Mouse (Mus musculus) embryonic facial prominence, embryonic 12.5 days (tissue): Measurements from ENCODE around the gene Fam71e1. TPM values are rescaled to one million over a fixed set of nuclear protein-coding genes. Genes with fewer than 3 reads are reported as not detected.

Source experiments
- ATAC-seq: fragments of 200-750 bp; cut with Nextera tagmentation; 2 replicates; pipeline ENCODE4 v1.8.0; 2017; ENCODE audit not compliant: insufficient number of reproducible peaks, insufficient read depth, low FRiP score, low TSS enrichment
- H3K27ac ChIP-seq: fragments of 300-500 bp; sonication (generic); 2 replicates; pipeline ENCODE4 v1.5.1; 2016; ENCODE audit warnings: mild to moderate bottlenecking
- H3K27me3 ChIP-seq: fragments of 300-500 bp; sonication (generic); 2 replicates; pipeline ENCODE4 v1.6.1; 2016; ENCODE audit warnings: mild to moderate bottlenecking, moderate library complexity
- H3K36me3 ChIP-seq: fragments of 300-500 bp; sonication (generic); 2 replicates; pipeline ENCODE4 v1.6.1; 2016; ENCODE audit warnings: mild to moderate bottlenecking
- H3K4me1 ChIP-seq: fragments of 300-500 bp; sonication (generic); 2 replicates; pipeline ENCODE4 v1.6.1; 2016
- H3K4me2 ChIP-seq: fragments of 300-500 bp; sonication (generic); replicated peaks from 2 replicates; pipeline ENCODE4 v1.6.1; 2016; ENCODE audit warnings: mild to moderate bottlenecking, moderate library complexity
- H3K4me3 ChIP-seq: fragments of 300-500 bp; sonication (generic); 2 replicates; pipeline ENCODE4 v1.5.1; 2016; ENCODE audit warnings: mild to moderate bottlenecking
- H3K9ac ChIP-seq: fragments of 300-500 bp; sonication (generic); 2 replicates; pipeline ENCODE4 v1.6.1; 2016; ENCODE audit warnings: mild to moderate bottlenecking, moderate library complexity
- H3K9me3 ChIP-seq: fragments of 300-500 bp; sonication (generic); 2 replicates; pipeline ENCODE4 v1.6.1; 2016; ENCODE audit warnings: mild to moderate bottlenecking, moderate library complexity
- WGBS: fragments of 180-500 bp; shearing (Covaris S2); methylation state at CpG from one replicate; pipeline ENCODE4 v1.1.7; 2016; 5-methylcytosine and 5-hydroxymethylcytosine counted together
- polyA plus RNA-seq: library from polyadenylated mRNA; unstranded; fragments of >200 nt; fragmentation: Nextera tagmentation; extraction: Ambion mirVana; gene quantifications from 2 replicates; pipeline ENCODE4 v1.2.1, GENCODE M21; 2016

Gene Fam71e1
- polyA plus RNA-seq, 1 experiment from 2014 or later, result 22.5 TPM

- peaks cover 55% of the 10 kb centered on the region for H3K36me3 ChIP-seq
Measured at GRCm38 (mm10) chr7:44491391-44491790, 5.0 kb upstream of the Fam71e1 start.

GRCm38 (mm10) chr7:44492166-44492826, 4.1 kb upstream of the Fam71e1 start:
- no peaks in the 10 kb centered on the region for H3K27me3 ChIP-seq
- peaks cover 55% of the 10 kb centered on the region for H3K36me3 ChIP-seq
- H3K27ac ChIP-seq, result no peak overlapping the region
- WGBS, result 92% methylated on average over 21 of the region's 21 CpGs
- no peak overlapping the region for H3K9ac ChIP-seq
- no peaks in the 10 kb centered on the region for H3K9me3 ChIP-seq
- H3K4me2 ChIP-seq, result no peak overlapping the region
- no peak overlapping the region for H3K4me3 ChIP-seq
- peaks cover 11% of the 10 kb centered on the region for H3K4me1 ChIP-seq
- no peak for ATAC-seq

More at GRCm38 (mm10) chr7:44491391-44491790, 5.0 kb upstream of the Fam71e1 start:
- no peak overlapping the region for H3K9ac ChIP-seq
- no peaks in the 10 kb centered on the region for H3K9me3 ChIP-seq
- ATAC-seq, result no peak
- no peak overlapping the region for H3K27ac ChIP-seq
- H3K4me2 ChIP-seq, result no peak overlapping the region
- peaks cover 8% of the 10 kb centered on the region for H3K4me1 ChIP-seq
- H3K4me3 ChIP-seq, result no peak overlapping the region
- WGBS, result 94% methylated on average over 5 of the region's 5 CpGs
- H3K27me3 ChIP-seq, result no peaks in the 10 kb centered on the region

DNA sequence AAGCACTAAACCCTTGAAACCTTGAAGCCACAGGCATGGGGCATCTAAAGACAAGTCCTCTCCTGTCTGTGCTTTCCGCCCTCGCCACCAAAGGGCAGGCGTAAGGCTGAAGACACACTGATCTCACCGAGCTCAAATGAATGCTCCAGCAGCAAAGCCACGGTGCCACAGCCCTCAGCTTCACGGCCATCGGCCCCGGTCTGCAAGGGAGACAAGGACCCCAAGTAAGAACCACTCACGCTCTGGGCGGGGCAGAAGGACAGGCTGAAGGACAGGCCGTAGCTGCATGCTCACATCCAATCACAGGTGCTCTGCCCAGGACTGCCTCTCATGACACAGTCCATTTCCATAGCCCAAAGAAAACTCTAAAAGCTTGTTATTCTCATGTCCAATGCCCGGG, 1.7 kb upstream of the Fam71e1 start:
- Histone ChIP-seq H3K9me3 (no peaks in the 10 kb centered on the region), H3K4me1 (peaks cover 12% of the 10 kb centered on the region), H3K36me3 (peaks cover 44% of the 10 kb centered on the region), H3K4me3 (no peak overlapping the region), H3K9ac (no peak overlapping the region), H3K27me3 (no peaks in the 10 kb centered on the region), H3K27ac (no peak overlapping the region), H3K4me2 (0 out of 2 replicates have a peak overlapping the region, but pooled peaks have one; percentile 68)
- WGBS, result 93% methylated on average over 12 of the region's 12 CpGs
- no peak for ATAC-seq

DNA sequence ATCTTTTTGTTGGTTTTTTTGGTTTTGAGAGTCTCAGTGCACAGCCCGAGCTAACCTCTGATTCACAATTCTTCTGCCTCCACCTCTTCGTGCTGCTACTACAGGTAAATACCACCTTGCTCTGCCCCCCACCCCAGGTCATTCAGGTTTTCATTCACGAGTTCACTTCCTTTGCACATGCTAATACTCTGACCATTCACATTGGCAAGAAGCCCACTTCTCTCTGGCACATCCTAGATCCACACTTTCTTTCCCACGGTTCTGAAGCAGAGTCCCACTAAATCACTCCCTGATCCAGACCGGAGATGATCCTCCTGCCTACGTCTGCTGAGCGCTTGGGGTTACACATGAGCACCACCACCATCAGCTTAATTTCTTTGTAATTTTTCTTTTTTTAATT, 1.3 kb upstream of the Fam71e1 start:
- Histone ChIP-seq H3K9me3 (no peaks in the 10 kb centered on the region), H3K27me3 (no peaks in the 10 kb centered on the region), H3K27ac (no peak overlapping the region), H3K4me3 (peak overlapping the region; percentile 68; the same call in 1 of the 2 replicates), H3K9ac (peak overlapping the region; percentile 74; the same call in 1 of the 2 replicates), H3K4me1 (peaks cover 12% of the 10 kb centered on the region), H3K36me3 (peaks cover 40% of the 10 kb centered on the region), H3K4me2 (peak overlapping the region; percentile 68)
- ATAC-seq, result no peak
- WGBS, result 86% methylated on average over 7 of the region's 7 CpGs

- WGBS, result under 1% methylated on average over 26 of the region's 26 CpGs
Measured at GRCm38 (mm10) chr7:44496771-44497109, 359 bp downstream of the Fam71e1 start.

DNA sequence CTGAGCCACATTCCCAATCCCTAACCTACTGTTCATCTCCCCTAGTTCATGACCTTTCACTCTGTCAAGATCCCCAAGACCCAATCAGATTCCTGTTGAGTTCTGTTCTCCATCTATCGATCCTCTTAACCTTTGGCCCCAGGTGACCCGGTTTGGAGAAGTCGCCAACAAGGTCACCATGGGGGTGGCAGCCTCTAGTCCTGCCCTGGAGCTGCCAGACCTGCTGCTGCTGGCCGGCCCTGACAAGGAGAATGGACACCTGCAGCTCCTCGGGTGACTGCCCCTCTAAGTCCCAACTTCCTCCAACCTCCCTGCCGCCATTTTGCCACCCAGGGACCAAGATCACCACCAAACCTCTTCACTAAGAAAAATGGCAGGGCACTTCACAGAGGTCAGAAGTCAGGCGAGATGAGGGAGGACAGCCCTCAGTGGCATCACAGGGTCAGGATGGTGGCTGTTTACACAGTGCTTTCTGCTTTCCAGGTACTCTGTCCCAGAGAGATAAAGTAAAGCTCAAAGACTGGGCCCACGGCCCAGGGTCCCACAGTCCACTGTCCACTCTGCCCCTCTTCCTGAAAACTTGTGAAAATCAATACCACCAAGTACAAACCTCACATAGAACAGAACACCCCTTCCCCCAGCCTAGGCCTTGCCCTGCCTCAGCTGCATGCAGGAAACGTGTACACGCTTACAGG, 1.1 kb downstream of the Fam71e1 start:
- no peak for ATAC-seq
- Histone ChIP-seq H3K27me3 (no peaks in the 10 kb centered on the region), H3K9me3 (no peaks in the 10 kb centered on the region), H3K36me3 (peaks cover 16% of the 10 kb centered on the region), H3K4me3 (peak overlapping the region; percentile 68), H3K4me1 (peaks cover 12% of the 10 kb centered on the region), H3K27ac (no peak overlapping the region), H3K9ac (peak overlapping the region; percentile 74; the same call in 1 of the 2 replicates), H3K4me2 (peak overlapping the region; percentile 68)
- WGBS, result 85% methylated on average over 10 of the region's 10 CpGs

More at GRCm38 (mm10) chr7:44496771-44497109, 359 bp downstream of the Fam71e1 start:
- H3K4me2 ChIP-seq, result peak overlapping the region; percentile 68
- H3K4me3 ChIP-seq, result peak overlapping the region; percentile 68
- H3K9ac ChIP-seq, result peak overlapping the region; percentile 74
- H3K27me3 ChIP-seq, result no peaks in the 10 kb centered on the region
- H3K36me3 ChIP-seq, result peaks cover 24% of the 10 kb centered on the region
- H3K27ac ChIP-seq, result peak overlapping the region; percentile 94
- peaks cover 12% of the 10 kb centered on the region for H3K4me1 ChIP-seq
- ATAC-seq, result no peak
- H3K9me3 ChIP-seq, result no peaks in the 10 kb centered on the region

DNA sequence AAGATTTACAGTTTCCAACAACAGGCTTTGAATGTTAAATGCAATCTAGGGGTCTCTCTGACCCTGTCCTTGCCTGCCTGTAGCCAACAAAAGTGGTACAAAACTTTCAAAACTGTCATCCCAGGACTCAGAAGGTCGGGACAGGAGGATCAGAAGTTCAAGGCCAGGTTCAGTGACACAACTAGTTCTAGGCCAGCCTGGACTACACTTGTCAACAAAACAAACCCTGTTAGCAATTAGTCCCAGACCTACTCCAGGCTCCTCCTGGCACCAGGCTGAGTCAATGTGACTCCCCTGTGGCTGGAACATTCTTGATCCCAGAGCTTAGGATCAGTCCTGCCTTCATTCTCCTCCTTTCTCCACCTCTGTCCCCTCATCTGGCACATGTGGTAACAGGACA, 2.5 kb downstream of the Fam71e1 start:
- Histone ChIP-seq H3K4me2 (no peak overlapping the region), H3K27ac (no peak overlapping the region), H3K9me3 (no peaks in the 10 kb centered on the region), H3K4me1 (peaks cover 12% of the 10 kb centered on the region), H3K4me3 (no peak overlapping the region), H3K27me3 (no peaks in the 10 kb centered on the region), H3K9ac (no peak overlapping the region), H3K36me3 (0 out of 2 replicates have a peak, but pooled peaks cover 4% of the 10 kb centered on the region)
- WGBS, result 73% methylated on average over 1 of the region's 1 CpGs
- no peak for ATAC-seq

DNA sequence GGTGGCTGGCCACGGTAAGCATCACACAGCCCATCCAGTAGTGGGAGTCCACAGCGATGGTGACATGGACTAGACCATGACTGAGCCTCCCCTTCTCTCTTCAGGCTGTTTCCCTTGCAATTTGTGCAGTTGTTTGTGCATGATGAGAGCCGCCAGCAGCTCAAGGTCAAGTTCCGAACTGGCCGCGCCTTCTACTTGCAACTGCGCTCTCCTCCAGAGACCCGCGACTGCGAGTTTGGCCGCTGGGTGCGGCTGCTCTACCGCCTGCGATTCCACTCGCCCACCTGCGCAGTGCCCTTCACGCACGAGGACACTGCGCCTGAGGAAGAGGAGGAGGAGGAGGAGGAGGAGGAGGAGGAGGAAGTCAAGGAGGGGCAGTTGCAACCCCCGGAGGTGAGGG, 3.7 kb downstream of the Fam71e1 start:
- Histone ChIP-seq H3K27me3 (no peaks in the 10 kb centered on the region), H3K4me1 (peaks cover 12% of the 10 kb centered on the region), H3K4me2 (no peak overlapping the region), H3K9me3 (no peaks in the 10 kb centered on the region), H3K4me3 (no peak overlapping the region), H3K27ac (no peak overlapping the region), H3K36me3 (no peaks in the 10 kb centered on the region), H3K9ac (no peak overlapping the region)
- no peak for ATAC-seq
- 63% methylated on average over 20 of the region's 20 CpGs for WGBS

DNA sequence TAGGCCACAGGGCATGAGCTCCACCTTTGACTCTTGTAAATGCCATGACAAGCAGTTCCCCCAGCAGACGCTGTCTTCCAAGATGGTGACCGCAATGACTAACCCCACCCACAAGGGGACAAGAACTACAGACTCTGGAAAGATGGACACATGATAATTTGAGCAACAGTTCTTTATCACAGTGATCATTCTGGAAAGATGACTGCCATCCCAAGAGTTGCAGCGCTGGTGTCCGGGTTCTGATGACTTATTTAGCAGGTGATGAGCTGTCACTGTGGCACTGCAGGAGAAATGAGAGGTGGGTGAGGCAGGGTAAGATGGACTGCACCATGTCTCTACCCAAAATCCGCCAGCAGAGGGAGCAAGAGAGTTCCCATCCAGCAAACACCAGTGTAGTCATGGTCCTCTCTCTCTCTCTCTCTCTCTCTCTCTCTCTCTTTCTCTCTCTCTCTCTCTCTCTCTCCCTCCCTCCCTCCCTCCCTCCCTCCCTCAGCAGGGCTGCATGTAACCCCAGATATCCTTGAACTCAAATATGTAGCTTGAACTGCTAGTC, 5.3 kb downstream of the Fam71e1 start:
- no peak for ATAC-seq
- 36% methylated on average over 5 of the region's 5 CpGs for WGBS
- H3K4me3 ChIP-seq, result no peak overlapping the region
- H3K9ac ChIP-seq, result no peak overlapping the region
- no peak overlapping the region for H3K27ac ChIP-seq
- no peaks in the 10 kb centered on the region for H3K27me3 ChIP-seq
- H3K4me2 ChIP-seq, result no peak overlapping the region
- H3K36me3 ChIP-seq, result no peaks in the 10 kb centered on the region
- no peaks in the 10 kb centered on the region for H3K9me3 ChIP-seq
- H3K4me1 ChIP-seq, result 0 out of 2 replicates have a peak, but pooled peaks cover 4% of the 10 kb centered on the region

DNA sequence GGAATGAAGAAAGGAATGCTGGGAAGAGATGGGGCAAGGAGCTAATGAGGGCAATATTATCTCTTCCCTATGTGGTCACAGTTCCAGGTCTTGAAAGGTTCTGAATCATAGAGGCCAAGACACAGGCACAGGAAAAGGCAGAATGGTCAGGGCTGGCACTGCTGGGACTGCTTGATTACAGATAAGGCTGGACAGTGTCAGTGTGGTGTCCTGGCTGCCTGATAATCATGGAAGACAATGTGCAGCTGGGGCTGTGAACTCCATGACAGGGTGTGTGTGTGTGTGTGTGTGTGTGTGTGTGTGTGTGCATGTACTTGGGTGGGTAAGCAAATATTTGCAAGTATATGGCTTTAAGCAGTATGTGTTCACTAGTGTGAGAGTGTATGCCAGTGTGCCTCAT, 11.1 kb downstream of the Fam71e1 start:
- ATAC-seq, result no peak

GRCm38 (mm10) chr7:44519240-44519913, 23.0 kb downstream of the Fam71e1 start:
- Histone ChIP-seq H3K36me3 (no peaks in the 10 kb centered on the region), H3K4me2 (no peak overlapping the region), H3K9ac (no peak overlapping the region), H3K27me3 (peaks cover 48% of the 10 kb centered on the region), H3K27ac (no peak overlapping the region), H3K4me3 (no peak overlapping the region), H3K9me3 (no peaks in the 10 kb centered on the region), H3K4me1 (no peaks in the 10 kb centered on the region)
- 68% methylated on average over 9 of the region's 9 CpGs for WGBS
- no peak for ATAC-seq

More for the DNA sequence above, 11.1 kb downstream of the Fam71e1 start:
- Histone ChIP-seq H3K9ac (no peak overlapping the region), H3K27ac (no peak overlapping the region), H3K4me3 (no peak overlapping the region), H3K4me2 (no peak overlapping the region), H3K36me3 (no peaks in the 10 kb centered on the region), H3K9me3 (peaks cover 4% of the 10 kb centered on the region), H3K4me1 (no peaks in the 10 kb centered on the region), H3K27me3 (0 out of 2 replicates have a peak, but pooled peaks cover 6% of the 10 kb centered on the region)
